Mouse (Mus musculus): ENCODE data around the gene 1520401A03Rik.
"Not testable (repeated sequence)": the region's sequence is repeated elsewhere in the genome, so short reads cannot be mapped to it uniquely, and the experiment has no call there.

- TF ChIP-seq CTCF (IDR thresholded peaks at IDR 0.05; ENCODE audit: insufficient read depth, low read length); POLR2A (IDR thresholded peaks at IDR 0.05; ENCODE audit: borderline replicate concordance, extremely low read depth, low read depth, low read length): not testable (repeated sequence)
Observed at GRCm38 (mm10) chr17:23772219-23772556, 49.6 kb upstream of the 1520401A03Rik start.

Data from lung, adult 2 months (tissue).